Mouse (Mus musculus): Measurements from ENCODE around the gene Nav2. TPM values are rescaled to one million over a fixed set of nuclear protein-coding genes. Genes with fewer than 3 reads are reported as not detected.

Nav2 gene
- polyA plus RNA-seq, 1 experiment from 2014 or later, result 25.8 TPM

DNA sequence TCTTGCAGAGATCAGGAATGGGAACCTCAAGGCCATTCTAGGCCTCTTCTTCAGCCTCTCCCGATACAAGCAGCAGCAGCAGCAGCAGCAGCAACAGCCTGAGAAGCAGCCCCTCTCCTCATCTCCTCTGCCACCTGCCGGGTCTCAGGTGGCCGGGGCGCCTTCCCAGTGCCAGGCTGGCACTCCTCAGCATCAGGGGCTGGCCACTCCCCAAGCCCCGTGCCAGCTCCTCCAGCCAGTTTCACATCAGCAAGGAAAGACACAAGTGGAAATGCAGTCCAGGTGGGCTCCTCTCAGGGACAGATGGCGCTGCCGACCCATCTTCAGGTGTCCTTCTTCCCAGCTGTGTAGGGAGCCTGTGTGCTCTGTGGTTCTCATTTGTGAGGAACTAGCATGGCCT lies 500.1 kb downstream of the Nav2 start:
- no peak overlapping the region for H3K27ac ChIP-seq
- no peak for ATAC-seq (ENCODE audit: low FRiP score)
- H3K4me1 ChIP-seq, result peaks cover 7% of the 10 kb centered on the region
- peaks cover 11% of the 10 kb centered on the region for H3K36me3 ChIP-seq
- H3K4me3 ChIP-seq, result no peak overlapping the region
- WGBS, result 88% methylated on average over 7 of the region's 7 CpGs
- no peak overlapping the region for H3K4me2 ChIP-seq (replicated peaks)
- H3K9me3 ChIP-seq (replicated peaks), result no peaks in the 10 kb centered on the region
- 0 out of 2 replicates have a peak, but pooled peaks cover 2% of the 10 kb centered on the region for H3K27me3 ChIP-seq
- H3K9ac ChIP-seq, result no peak overlapping the region

DNA sequence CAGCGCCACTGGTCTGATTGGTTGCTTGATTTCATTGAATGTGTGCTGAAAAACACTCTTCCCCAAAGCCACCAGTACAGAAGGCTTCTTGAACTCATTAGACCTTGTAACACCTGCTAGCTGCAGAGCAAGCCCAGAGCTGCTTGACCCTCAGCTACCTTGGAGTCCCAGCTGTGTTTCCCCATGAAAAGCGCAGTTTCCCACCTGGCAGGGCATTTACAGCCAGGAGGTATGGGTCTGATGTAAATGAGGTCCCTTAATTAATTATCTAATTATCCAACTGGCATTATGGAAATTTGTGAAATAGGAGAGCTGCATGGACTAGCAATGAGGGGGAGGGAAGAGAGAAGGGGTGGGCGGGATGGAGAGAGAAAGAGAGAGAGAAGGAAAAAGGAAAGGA lies 500.7 kb downstream of the Nav2 start:
- Histone ChIP-seq H3K4me1 (peaks cover 7% of the 10 kb centered on the region), H3K27me3 (0 out of 2 replicates have a peak, but pooled peaks cover 2% of the 10 kb centered on the region), H3K4me2 (replicated peaks) (no peak overlapping the region), H3K9me3 (replicated peaks) (no peaks in the 10 kb centered on the region), H3K4me3 (no peak overlapping the region), H3K36me3 (peaks cover 11% of the 10 kb centered on the region), H3K9ac (no peak overlapping the region), H3K27ac (no peak overlapping the region)
- 80% methylated on average over 3 of the region's 3 CpGs for WGBS
- no peak for ATAC-seq (ENCODE audit: low FRiP score)

DNA sequence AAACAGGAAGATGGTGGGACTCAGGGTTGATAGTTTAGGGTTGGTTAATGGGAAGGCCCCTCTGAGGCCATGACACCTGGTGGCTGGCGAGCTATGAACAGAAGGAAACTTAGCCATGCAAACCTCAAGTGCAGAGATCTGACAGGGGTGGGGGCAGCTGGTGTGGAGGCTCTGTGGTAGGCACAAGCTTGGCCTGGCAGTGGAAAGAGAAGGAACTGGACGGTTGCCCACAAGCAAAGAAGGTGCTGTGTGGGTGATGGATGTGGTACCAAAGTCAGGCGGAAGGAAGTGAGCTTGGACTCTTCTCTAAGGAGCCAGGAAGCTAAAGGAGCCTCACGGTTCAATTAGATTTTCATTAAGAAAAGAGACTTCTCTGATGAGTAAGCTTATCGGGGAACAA lies 501.7 kb downstream of the Nav2 start:
- Histone ChIP-seq H3K4me3 (no peak overlapping the region), H3K9ac (no peak overlapping the region), H3K27ac (no peak overlapping the region), H3K36me3 (peaks cover 15% of the 10 kb centered on the region), H3K27me3 (0 out of 2 replicates have a peak, but pooled peaks cover 2% of the 10 kb centered on the region), H3K4me1 (peaks cover 7% of the 10 kb centered on the region), H3K9me3 (replicated peaks) (no peaks in the 10 kb centered on the region), H3K4me2 (replicated peaks) (no peak overlapping the region)
- WGBS, result 89% methylated on average over 5 of the region's 5 CpGs
- no peak for ATAC-seq (ENCODE audit: low FRiP score)

DNA sequence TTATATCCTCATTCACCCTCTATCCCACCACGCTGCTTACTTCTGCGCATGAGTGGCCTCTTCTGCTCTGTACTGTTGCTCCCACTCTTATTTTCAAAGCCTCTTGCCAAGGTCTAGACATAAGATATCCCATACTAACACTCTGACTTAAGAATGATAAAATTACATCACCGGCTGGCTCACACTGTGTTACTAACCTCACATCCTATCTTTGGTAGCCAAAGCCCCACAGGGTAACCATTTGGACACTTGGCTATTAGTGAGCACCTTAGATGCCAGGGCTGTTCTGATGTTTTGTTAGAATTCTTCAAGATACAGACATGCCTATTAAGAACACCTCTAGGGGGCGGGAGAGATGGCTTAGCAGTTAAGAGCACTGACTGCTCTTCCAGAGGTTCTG lies 502.4 kb downstream of the Nav2 start:
- 91% methylated on average over 4 of the region's 4 CpGs for WGBS
- Histone ChIP-seq H3K4me3 (no peak overlapping the region), H3K4me1 (peaks cover 7% of the 10 kb centered on the region), H3K36me3 (peaks cover 15% of the 10 kb centered on the region), H3K4me2 (replicated peaks) (no peak overlapping the region), H3K27ac (no peak overlapping the region), H3K9ac (no peak overlapping the region), H3K9me3 (replicated peaks) (no peaks in the 10 kb centered on the region), H3K27me3 (0 out of 2 replicates have a peak, but pooled peaks cover 2% of the 10 kb centered on the region)
- no peak for ATAC-seq (ENCODE audit: low FRiP score)

DNA sequence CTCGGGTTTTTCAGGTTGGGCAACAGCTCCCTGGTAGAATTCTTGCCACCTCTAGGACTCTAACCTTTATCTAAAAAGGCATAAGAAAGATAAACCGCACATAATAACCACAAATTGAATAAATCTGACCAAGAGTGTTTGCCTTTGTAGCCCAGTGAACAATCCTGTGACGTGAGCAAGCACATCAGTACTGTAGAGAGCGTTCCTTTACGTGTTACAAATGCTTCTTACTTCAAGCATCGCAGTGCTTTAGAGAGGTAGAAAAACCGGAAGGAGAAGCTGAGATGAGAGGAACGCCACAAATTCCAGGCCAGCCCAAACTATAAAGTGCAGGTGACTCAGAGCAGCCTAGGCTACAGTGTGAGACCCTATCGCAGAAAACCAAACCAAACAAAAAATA lies 503.3 kb downstream of the Nav2 start:
- 94% methylated on average over 9 of the region's 9 CpGs for WGBS
- peaks cover 7% of the 10 kb centered on the region for H3K4me1 ChIP-seq
- no peak overlapping the region for H3K27ac ChIP-seq
- H3K9me3 ChIP-seq (replicated peaks), result no peaks in the 10 kb centered on the region
- peaks cover 15% of the 10 kb centered on the region for H3K36me3 ChIP-seq
- H3K4me3 ChIP-seq, result no peak overlapping the region
- no peak overlapping the region for H3K4me2 ChIP-seq (replicated peaks)
- H3K27me3 ChIP-seq, result 0 out of 2 replicates have a peak, but pooled peaks cover 2% of the 10 kb centered on the region
- ATAC-seq (ENCODE audit: low FRiP score), result no peak
- no peak overlapping the region for H3K9ac ChIP-seq

DNA sequence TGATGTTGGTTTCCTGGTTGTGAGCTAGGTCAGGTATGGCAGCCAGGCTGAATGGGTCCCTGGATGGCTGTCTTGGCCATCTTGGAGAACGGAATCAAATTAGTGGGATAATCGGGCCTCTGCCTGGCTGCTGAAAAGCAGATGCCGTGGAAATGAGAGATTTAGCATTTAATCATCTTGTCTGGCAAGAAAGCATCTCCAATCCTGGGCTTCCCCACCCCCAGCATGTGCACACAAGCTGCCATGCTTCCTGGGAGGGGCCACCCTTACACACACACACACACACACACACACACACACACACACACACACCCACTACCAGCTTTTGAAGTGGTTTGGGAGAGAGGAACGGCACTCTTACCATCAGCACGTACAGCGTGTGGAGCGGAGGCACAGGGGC lies 506.6 kb downstream of the Nav2 start:
- 81% methylated on average over 7 of the region's 7 CpGs for WGBS
- Histone ChIP-seq H3K27me3 (no peaks in the 10 kb centered on the region), H3K4me1 (no peaks in the 10 kb centered on the region), H3K9ac (no peak overlapping the region), H3K9me3 (replicated peaks) (no peaks in the 10 kb centered on the region), H3K4me2 (replicated peaks) (no peak overlapping the region), H3K27ac (no peak overlapping the region), H3K36me3 (peaks cover 17% of the 10 kb centered on the region), H3K4me3 (no peak overlapping the region)
- ATAC-seq (ENCODE audit: low FRiP score), result no peak

DNA sequence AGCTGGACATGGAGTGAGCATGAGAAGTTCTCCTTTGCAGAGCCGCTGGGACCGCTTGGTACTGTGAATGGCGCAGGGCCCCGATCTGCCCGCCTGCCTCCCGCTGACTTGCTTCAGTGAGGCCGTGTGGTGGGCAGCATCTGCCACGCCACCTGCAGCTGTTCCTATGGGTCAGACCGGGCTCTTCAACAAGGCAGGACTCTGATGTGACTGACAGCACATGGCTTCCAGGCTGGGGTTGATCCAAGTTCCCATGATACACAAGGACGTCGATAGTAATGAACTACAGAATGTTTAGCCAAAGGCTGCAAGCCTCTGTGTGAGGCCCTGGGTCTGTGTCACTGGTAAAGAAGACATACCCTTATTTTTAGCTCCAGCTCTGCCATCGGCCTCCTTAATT lies 507.2 kb downstream of the Nav2 start:
- no peaks in the 10 kb centered on the region for H3K9me3 ChIP-seq (replicated peaks)
- no peak overlapping the region for H3K4me2 ChIP-seq (replicated peaks)
- no peak overlapping the region for H3K9ac ChIP-seq
- H3K27me3 ChIP-seq, result no peaks in the 10 kb centered on the region
- 87% methylated on average over 12 of the region's 12 CpGs for WGBS
- H3K27ac ChIP-seq, result no peak overlapping the region
- H3K4me1 ChIP-seq, result no peaks in the 10 kb centered on the region
- H3K36me3 ChIP-seq, result peaks cover 22% of the 10 kb centered on the region
- no peak overlapping the region for H3K4me3 ChIP-seq
- ATAC-seq (ENCODE audit: low FRiP score), result no peak

DNA sequence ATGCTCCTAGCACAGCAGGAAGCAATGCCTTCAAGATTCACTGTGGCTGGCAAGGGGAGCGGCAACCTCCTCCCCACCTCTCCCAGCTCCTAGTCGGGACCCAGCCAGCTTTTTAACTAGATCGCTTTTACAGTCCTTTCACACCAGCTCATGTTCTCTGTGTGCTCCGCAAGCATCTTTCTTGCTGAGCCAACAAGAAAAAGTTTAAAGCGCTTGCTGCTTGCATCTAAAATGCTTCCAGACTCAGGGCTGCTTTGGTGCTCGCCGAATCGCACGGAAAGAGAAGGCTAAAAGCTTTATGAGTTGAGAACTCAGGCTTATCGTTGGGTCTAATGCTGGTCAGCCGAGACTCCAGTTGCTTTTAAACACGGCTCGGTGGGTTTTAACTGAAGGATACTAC lies 510.3 kb downstream of the Nav2 start:
- H3K9ac ChIP-seq, result no peak overlapping the region
- 68% methylated on average over 13 of the region's 13 CpGs for WGBS
- H3K4me1 ChIP-seq, result no peaks in the 10 kb centered on the region
- H3K4me2 ChIP-seq (replicated peaks), result no peak overlapping the region
- no peak for ATAC-seq (ENCODE audit: low FRiP score)
- no peaks in the 10 kb centered on the region for H3K27me3 ChIP-seq
- no peaks in the 10 kb centered on the region for H3K9me3 ChIP-seq (replicated peaks)
- peaks cover 11% of the 10 kb centered on the region; the same call in 1 of the 2 replicates for H3K36me3 ChIP-seq
- H3K4me3 ChIP-seq, result no peak overlapping the region
- no peak overlapping the region for H3K27ac ChIP-seq

DNA sequence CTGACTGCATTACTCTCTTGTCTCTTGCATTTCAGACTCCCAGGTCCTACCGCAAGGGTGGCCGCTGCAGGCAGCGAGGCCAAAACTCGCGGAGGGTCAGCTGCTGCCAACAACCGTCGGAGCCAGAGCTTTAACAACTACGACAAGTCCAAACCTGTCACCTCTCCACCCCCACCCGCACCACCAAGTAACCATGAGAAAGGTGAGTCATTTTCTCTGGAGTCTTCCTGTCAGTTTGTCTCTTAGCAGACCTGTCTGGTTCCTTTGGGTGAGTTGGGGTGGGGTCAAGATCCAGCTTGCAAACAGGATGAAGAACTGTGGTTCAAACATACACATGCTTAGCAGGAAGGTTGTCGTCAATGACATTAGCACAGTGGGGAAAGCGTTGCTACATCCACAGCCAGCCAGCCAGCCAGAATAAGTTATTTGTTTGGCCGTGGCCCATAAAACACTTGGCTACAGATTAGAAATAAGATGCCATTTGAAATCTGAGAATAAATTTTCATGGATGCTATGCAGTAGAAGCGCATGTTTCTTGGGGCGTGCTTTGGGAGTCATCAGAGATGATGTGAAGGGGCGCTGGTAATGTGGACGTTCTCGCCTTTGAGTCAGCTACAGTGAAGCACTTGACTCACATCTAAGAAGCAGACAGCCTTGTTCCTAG lies 511.8 kb downstream of the Nav2 start:
- Histone ChIP-seq H3K9me3 (replicated peaks) (no peaks in the 10 kb centered on the region), H3K27ac (no peak overlapping the region), H3K4me1 (no peaks in the 10 kb centered on the region), H3K9ac (no peak overlapping the region), H3K36me3 (0 out of 2 replicates have a peak, but pooled peaks cover 7% of the 10 kb centered on the region), H3K4me2 (replicated peaks) (no peak overlapping the region), H3K4me3 (no peak overlapping the region), H3K27me3 (no peaks in the 10 kb centered on the region)
- WGBS, result 94% methylated on average over 17 of the region's 17 CpGs
- no peak for ATAC-seq (ENCODE audit: low FRiP score)

DNA sequence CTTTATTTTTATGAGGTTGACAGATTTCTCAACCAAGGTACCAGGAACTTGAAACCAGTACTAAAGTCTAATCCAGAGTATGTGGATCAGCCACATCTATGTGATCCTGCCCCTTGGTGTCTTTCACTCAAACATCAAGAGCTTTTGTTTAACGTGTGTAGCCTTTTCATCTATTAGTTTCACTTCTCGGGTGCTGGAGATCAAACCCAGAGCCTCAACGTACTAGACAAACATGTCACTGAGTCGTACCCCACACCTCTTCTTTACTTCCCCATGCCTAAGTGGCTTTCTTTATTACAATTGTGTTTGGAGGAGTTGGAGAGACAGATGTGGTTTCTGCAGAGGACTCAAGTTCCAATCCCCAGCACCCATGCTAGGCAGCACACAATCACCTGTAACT lies 512.7 kb downstream of the Nav2 start:
- H3K9ac ChIP-seq, result no peak overlapping the region
- no peaks in the 10 kb centered on the region for H3K4me1 ChIP-seq
- 76% methylated on average over 4 of the region's 4 CpGs for WGBS
- 0 out of 2 replicates have a peak, but pooled peaks cover 7% of the 10 kb centered on the region for H3K36me3 ChIP-seq
- no peak overlapping the region for H3K4me3 ChIP-seq
- no peak for ATAC-seq (ENCODE audit: low FRiP score)
- no peaks in the 10 kb centered on the region for H3K27me3 ChIP-seq
- no peaks in the 10 kb centered on the region for H3K9me3 ChIP-seq (replicated peaks)
- H3K27ac ChIP-seq, result no peak overlapping the region
- H3K4me2 ChIP-seq (replicated peaks), result no peak overlapping the region

DNA sequence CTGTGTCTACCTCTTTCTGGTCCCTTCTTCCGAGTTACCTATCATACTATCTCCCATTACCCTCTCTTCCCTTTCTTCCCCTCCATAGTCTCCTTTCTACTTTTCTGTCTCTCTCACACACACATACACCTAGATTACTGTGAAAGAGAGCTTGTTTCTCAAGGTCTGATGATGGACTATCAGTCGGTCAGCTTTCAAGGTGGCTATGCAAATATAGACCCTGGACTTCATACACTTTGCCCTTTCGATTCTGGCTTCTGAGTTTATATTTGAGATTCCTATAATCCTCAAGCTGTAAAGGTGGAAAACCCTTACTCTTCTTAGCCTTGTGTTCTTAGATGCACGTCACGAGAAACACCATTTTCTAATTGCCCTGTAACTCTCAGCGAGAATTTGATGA lies 515.4 kb downstream of the Nav2 start:
- Histone ChIP-seq H3K9me3 (replicated peaks) (no peaks in the 10 kb centered on the region), H3K36me3 (0 out of 2 replicates have a peak, but pooled peaks cover 7% of the 10 kb centered on the region), H3K4me3 (no peak overlapping the region), H3K27me3 (no peaks in the 10 kb centered on the region), H3K27ac (no peak overlapping the region), H3K9ac (no peak overlapping the region), H3K4me1 (no peaks in the 10 kb centered on the region), H3K4me2 (replicated peaks) (no peak overlapping the region)
- 89% methylated on average over 6 of the region's 6 CpGs for WGBS
- no peak for ATAC-seq (ENCODE audit: low FRiP score)

DNA sequence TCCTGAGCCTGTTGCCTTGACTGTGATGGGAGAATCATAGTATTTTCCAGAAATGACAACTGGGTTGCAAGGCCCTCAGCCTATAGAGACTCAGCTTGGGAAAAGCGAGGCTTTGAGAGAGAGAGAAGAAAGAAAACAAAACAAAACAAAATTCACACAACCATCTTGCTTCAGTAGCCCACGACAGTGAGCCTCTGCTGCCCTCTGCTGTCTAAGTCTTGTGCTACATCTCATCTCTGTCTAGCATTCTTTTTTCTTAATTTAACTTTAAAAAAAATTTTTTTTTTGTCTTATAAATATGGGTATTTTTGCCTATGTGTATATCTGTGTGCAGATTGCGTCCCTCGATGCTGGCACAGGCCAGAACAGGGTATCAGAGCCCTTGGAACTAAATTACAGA lies 517.5 kb downstream of the Nav2 start:
- 50% methylated on average over 4 of the region's 4 CpGs for WGBS
- no peak overlapping the region for H3K9ac ChIP-seq
- no peak for ATAC-seq (ENCODE audit: low FRiP score)

DNA sequence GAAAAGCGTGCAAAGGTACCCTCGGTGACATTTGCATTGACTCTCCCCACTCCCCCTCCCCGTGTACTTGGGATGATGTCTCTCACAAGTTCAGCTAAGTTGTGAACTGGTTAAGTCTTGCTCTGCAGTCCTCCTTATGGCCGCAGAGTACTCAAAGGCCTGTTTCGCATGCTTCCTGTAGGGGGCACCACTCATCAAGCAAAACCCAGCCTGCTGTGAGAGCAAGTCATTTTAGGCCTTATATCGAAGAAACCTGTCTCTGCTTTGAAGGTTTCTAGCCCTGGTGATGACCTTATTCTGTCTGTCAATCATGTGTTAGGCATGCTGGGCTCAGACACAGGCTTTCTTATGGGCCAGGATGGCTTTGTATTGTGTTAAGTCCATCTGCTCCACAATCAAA lies 519.3 kb downstream of the Nav2 start:
- no peaks in the 10 kb centered on the region for H3K36me3 ChIP-seq
- H3K4me3 ChIP-seq, result no peak overlapping the region
- H3K27ac ChIP-seq, result no peak overlapping the region
- no peaks in the 10 kb centered on the region for H3K4me1 ChIP-seq
- no peak for ATAC-seq (ENCODE audit: low FRiP score)
- WGBS, result 49% methylated on average over 6 of the region's 6 CpGs
- H3K4me2 ChIP-seq (replicated peaks), result no peak overlapping the region
- no peak overlapping the region for H3K9ac ChIP-seq
- H3K27me3 ChIP-seq, result no peaks in the 10 kb centered on the region
- H3K9me3 ChIP-seq (replicated peaks), result no peaks in the 10 kb centered on the region

More for the DNA sequence above, 517.5 kb downstream of the Nav2 start:
- Histone ChIP-seq H3K27ac (no peak overlapping the region), H3K4me2 (replicated peaks) (no peak overlapping the region), H3K9me3 (replicated peaks) (no peaks in the 10 kb centered on the region), H3K36me3 (no peaks in the 10 kb centered on the region), H3K4me1 (no peaks in the 10 kb centered on the region), H3K4me3 (no peak overlapping the region), H3K27me3 (no peaks in the 10 kb centered on the region)

All from hindbrain, embryonic 12.5 days (tissue).